Mouse (Mus musculus): ENCODE data around the gene Fhad1.

- TF ChIP-seq CTCF (conservative IDR thresholded peaks at IDR 0.05 in 1 of 2, IDR thresholded peaks at IDR 0.05 in 1 of 2; ENCODE audit: low read depth in 2 of 2, low read length in 2 of 2) (no peak), BHLHE40 (IDR thresholded peaks at IDR 0.05; ENCODE audit: low read depth, low read length) (no peak), TCF12 (IDR thresholded peaks at IDR 0.05; ENCODE audit: low read depth, low read length) (no peak), POLR2A (IDR thresholded peaks at IDR 0.05; ENCODE audit: low read depth, low read length) (no peak), UBTF (IDR thresholded peaks at IDR 0.05; ENCODE audit: low read depth, low read length) (no peak), POLR2AphosphoS2 (IDR thresholded peaks at IDR 0.05; ENCODE audit: low read depth, low read length) (no peak), PAX5 (IDR thresholded peaks at IDR 0.05; ENCODE audit: low read length) (no peak), MAX (IDR thresholded peaks at IDR 0.05; ENCODE audit: low read length) (no peak), SIN3A (IDR thresholded peaks at IDR 0.05; ENCODE audit: low read length) (no peak), EP300 (IDR thresholded peaks at IDR 0.05; ENCODE audit: low read length) (no peak), ZC3H11A (IDR thresholded peaks at IDR 0.05; ENCODE audit: low read depth, low read length) (no peak)
Measured at GRCm38 (mm10) chr4:141999494-142000074, 15.3 kb downstream of the Fhad1 start.
